Mouse (Mus musculus) B cell, adult 2 months (primary cell): ENCODE measurements around the gene Zc3h10.
"Not testable (repeated sequence)": the region's sequence is repeated elsewhere in the genome, so short reads cannot be mapped to it uniquely, and the experiment has no call there.

ENCODE experiments used
- DNase-seq, 2 experiments: peaks; one replicate each; pipeline ENCODE4 v3.0.0; 2022

Zc3h10 gene

GRCm38 (mm10) chr10:128495270-128495669 is 52.3 kb downstream of the Zc3h10 start:
- peak in 1 of 2 experiments; percentile 19 for DNase-seq

DNA sequence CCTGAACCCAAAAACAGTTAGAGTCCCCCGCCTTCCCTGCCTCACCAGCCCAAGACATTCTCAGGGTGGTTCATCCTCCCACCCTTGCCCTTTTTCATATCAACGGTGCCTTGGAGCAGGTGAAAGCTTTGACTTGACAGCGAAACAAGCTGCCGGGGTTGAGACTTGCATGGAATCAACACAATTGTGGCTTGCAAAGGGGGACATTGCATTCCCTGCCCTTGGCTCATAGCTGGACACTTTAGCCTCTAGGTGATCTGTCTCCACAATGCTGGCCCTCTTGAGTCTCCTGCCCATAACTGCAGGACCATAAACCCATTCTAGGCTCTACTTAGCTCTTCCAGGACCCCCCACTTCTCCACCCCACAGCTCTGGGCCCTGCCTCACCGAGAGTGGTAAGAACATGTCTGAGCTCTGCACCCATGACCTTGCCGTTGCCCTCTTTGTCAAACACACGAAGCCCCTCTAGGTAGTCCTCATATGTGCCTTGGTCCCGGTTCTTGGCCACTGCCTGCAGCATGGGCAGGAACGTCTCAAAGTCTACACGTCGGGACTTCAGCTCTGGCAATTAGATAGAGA is 52.8 kb downstream of the Zc3h10 start:
- DNase-seq = peak in 1 of 2 experiments; percentile 14

DNA sequence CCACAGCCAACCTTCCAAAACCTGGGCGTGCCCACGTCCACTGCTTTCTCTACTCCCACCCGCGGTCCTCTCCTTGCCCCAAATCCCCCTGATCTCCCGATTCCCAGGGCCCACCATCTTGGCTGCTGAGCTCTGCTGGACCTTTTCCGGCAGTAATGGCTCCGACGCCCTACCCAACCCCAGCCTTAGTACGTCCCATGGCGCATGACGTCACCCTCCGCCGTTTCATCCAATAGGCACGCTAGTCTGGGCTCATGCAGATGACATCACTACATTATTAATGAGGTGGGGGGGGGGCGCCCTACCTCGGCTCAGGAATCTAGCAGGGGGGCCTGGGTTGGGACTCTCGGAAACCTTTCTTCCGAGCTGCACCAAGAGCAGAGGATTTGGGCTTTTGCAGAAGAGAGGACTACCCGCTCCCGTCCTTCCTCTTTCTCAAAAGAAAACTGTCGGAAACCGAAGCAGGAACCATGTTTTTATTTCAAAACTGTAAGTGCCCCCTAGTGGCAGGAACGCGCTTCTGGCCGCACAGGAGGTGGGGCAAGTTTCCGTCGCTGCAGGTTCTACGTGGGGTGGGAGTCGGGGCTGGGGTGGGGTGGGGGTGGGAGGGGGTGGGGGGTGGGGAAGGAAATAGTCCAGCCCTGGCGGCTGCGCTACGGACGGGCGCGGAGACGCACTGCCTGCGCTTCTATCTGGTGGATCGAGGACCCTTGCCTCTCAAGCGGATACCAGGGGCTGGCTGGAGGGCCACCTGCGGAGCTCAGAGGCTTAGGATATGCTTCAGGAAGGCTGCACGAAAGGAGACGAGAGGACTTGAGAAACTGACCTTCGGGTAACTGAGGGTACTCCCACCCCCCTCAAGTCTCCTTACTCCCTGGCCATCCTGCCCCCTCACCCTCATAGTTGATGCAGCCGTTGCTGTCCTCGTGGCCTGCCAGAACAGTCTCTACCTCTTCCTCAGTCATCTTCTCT is 53.6 kb downstream of the Zc3h10 start, which contains the start of gene Myl6:
Myl6 (minus strand) TSS at position 451 of the 972 bp plus-strand sequence.
- DNase-seq = peak; percentile 96 to 97

- no peak for DNase-seq
Measured at GRCm38 (mm10) chr10:128493319-128493694, 54.3 kb downstream of the Zc3h10 start.

- DNase-seq = peak; percentile 28 to 37
Measured at GRCm38 (mm10) chr10:128492633-128493311, 54.8 kb downstream of the Zc3h10 start.

DNA sequence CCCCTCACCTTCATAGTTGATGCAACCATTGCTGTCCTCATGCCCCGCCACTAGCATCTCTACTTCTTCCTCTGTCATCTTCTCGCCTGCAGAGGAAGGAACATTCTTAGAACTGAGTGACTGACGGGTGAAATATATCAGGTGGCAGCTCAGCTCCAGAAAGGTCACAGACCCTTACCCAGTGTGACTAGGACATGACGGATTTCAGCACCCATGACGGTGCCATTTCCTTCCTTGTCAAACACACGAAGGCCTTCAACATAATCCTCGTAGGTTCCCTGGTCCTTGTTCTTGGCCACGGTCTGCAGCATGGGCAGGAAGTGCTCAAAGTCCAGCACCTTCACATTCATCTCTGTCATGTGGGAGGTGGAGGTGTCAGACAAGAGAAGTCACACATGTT is 55.5 kb downstream of the Zc3h10 start:
- not testable (repeated sequence) for DNase-seq
